Mouse (Mus musculus) kidney, adult 9 months (tissue): ENCODE measurements at regions not wholly inside any gene's neighbourhood (a gene's known extent, or its start where the extent isn't known, plus 50 kb on each side); places are given as distances from the start of the nearest gene placed in this dataset.
"Not testable (repeated sequence)": the region's sequence is repeated elsewhere in the genome, so short reads cannot be mapped to it uniquely, and the experiment has no call there.

Experiments used
- DNase-seq: peaks from one replicate; pipeline ENCODE4 v3.0.0; 2022

GRCm38 (mm10) chr10:117472568-117472930 lies 92.7 kb upstream of the Cpsf6 start:
- DNase-seq, result no peak

- no peak for DNase-seq
Observed at GRCm38 (mm10) chr10:117471818-117472567, 92.2 kb upstream of the Cpsf6 start.

DNA sequence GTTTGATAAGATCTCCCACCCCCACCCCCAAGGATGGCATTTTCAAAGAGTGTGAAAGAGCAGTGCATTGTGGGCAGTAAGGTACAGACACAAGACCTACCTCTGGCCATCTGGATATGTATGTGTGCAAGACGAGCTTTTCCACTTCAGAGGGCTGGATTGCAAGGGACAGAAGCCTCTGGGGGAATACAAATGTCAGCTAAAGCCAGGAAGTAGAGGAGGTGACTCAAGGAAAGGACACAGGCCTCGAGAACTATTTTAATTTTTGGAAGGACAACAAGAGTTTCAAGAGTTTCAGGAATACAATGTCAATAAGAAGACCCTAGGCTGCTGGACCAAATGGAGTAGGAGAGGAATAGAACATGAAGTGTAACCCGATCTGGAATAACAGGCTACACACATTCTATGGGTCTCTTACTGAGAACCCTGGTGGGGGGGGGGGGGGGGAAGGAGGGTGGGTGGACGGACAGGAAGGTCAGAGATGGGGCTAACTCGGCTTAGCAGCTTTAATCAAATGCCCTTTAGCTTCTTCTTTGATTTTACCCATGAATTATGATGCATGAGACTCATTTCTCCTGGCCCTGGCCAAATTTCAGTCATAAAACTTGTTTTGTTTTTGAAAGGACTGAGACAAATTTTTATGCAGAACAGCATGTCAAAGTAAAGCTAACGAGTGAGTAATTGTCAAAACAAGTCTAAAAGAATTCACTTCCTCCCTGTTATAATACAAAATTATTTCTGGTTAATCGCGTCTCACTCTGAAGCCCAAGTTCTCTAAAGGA lies 91.4 kb upstream of the Cpsf6 start:
- DNase-seq, result peak; percentile 52

- DNase-seq, result no peak
Observed at GRCm38 (mm10) chr10:117470481-117470880, 90.7 kb upstream of the Cpsf6 start.

- no peak for DNase-seq
Observed at GRCm38 (mm10) chr10:117469573-117470090, 89.8 kb upstream of the Cpsf6 start.

DNA sequence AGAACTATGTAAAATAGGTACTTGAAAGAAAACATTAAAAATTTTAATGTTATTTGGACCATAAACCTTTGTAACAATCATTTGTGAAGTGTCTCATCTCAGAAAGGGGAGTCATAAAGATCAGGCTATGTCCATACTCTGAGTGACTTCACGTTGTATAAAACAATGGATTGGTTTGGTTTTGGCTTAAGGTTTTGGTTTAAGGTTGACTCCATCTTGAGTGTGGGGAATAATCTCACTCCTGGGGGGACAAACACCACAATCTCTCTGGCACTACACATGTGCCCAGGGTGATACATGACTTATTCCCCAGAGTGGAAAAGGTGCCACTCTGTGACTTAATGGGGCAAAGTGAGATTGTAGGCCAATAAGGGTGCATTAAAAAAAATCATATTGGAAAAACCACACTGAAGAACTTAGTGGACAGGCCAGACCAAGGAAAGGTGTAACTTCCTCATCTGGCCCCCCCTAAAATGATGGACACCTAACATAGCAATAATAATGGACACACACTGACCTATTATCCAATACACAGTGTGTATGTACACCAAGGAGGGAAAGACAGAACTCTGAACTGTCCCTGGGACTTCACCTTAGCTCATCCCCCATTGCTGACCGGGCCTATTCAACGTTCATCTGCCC lies 89.2 kb upstream of the Cpsf6 start:
- no peak for DNase-seq

DNA sequence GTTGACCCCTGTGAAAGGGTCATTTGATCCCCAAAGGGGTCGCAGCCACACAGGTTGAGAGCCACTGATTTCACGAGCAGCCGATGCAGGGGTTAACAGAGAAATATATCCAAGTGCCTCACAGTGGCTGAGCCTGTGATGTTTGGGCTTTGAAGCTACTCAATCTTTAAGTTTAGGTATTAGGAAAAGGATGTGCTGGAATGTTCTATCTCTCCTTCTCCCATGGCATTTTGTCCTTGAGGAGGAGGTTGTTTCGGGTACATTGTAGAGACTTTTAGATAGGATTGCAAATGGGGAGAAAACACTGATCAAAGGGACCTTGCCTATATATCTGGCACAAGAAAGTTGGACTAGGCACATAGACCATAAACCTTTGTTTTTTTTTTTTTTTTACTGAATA lies 88.6 kb upstream of the Cpsf6 start:
- no peak for DNase-seq

DNA sequence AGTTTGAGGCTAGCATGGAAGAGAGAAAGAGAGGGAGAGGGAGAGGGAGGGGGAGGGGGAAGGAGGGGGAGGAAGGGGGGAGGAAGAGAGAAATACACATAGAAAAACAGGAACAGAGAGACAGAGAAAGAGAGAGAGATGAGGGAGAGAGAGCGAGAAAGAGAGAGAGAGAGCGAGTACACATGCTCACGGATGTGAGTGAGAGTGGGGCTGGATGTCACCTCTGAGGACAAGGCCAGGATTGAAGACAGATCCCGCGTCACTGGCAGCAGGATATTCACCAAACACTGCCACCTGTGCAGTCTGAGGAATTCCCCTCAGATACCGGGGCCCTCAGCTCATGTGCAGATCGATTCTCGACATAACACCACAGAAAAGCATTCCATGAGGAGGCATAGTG lies 87.3 kb upstream of the Cpsf6 start:
- no peak for DNase-seq

DNA sequence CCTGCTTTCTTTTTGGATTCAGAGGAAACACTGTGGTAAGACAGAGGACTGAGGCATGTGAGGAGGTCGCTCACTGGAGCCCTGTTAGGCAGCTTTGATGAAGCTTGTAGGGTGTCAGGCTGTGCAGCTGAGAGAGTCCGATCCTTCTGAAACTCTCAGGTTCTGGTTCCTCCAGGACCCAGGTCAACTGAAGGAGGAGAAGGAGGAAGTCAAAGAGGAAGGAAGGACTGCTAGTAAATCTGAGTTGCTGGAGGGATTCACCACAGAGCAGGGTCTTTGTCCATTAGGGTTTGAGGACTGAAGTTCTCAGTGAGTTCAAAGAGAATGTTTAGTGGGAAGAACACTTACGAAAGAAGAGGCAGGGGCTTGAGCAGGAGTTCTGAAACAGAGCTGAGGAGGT lies 86.6 kb upstream of the Cpsf6 start:
- DNase-seq, result no peak

DNA sequence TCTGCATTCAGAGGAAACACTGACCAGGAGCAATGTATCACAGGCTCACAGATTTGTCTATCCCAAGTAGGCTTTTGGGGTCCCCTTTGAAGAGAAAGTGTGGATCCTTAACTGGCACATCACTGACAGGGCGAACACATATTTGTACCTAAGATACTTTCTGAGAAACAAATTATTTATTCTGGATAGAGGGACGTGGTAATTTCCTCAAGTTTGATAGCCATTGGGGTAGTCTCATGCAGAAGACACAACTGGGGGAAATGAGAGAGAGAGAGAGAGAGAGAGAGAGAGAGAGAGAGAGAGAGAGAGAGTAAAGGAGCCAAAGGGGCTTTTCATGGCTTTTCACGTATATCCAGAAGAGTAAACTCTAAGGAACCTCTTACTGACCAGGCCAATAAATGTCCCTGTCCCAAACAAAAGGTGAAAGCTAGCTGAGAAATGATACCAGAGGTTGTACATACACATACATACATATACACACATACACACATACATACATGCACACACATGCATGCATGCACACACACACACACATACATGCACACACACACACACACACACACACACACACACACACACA lies 85.9 kb upstream of the Cpsf6 start:
- no peak for DNase-seq

DNA sequence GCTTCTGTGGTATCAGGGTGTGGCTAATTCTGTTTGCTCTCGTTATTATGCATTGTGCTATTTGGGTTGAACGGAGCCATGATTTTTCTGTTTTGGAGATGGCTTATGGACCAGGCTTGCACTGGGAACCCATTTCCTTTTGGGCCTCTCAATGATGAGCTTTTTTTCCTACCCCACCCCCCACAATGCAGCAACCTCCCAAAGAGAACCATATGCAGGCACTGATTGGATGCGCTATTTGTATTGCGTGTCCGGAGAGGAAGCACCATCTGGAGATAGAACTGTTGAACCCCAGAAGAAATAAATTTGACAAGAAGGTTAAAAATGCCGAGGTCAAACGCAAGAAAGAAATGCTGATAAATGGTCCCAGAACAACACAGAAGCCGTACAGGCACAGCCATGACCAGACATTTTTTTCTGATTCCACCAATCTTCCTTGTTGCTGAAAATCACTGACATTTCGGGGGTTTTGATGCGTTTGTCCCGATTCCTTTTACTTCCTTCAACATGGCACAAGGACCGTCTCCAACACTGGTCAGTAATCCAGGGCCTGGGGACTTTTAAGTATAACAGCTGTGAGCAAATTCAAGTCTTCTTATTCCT lies 85.3 kb upstream of the Cpsf6 start:
- peak; percentile 47 for DNase-seq

- not testable (repeated sequence) for DNase-seq
Observed at GRCm38 (mm10) chr10:117464331-117464730, 84.5 kb upstream of the Cpsf6 start.

DNA sequence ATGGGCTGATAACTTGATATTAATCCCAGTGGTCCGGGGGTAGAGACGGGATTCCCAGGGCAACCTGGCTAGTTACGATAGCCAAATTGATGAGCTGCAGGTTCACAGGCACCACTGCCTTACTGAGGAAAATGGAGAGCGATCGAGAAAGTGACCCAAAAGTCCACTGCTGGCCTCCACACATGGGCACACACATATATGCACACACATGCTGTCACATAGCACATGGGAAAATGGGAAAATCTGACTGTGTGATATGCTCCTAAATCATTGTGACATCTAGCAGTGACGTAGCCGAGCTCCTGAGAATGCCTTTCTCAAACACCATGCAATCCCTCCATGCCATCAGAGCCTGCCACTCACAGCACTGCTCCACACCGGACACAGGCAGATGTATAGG lies 83.8 kb upstream of the Cpsf6 start:
- no peak for DNase-seq

DNA sequence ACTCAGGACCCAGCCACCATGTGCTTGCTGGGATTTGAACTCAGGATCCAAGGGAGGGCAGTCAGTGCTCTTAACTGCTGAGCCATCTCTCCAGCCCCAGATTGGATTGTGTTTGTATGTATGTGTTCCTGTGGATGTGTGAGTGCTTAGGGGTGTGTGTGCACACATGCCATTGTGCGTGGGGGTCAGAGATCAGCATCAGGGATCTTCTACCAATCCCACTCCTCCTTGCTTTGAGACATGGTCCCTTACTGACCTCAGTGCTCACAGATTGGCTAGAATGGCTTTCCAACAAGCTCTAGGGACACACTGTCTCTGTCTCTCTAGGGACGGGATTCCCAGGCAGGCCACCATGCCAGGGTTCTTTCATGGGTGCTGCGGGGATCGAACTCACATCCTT lies 83.1 kb upstream of the Cpsf6 start:
- no peak for DNase-seq

DNA sequence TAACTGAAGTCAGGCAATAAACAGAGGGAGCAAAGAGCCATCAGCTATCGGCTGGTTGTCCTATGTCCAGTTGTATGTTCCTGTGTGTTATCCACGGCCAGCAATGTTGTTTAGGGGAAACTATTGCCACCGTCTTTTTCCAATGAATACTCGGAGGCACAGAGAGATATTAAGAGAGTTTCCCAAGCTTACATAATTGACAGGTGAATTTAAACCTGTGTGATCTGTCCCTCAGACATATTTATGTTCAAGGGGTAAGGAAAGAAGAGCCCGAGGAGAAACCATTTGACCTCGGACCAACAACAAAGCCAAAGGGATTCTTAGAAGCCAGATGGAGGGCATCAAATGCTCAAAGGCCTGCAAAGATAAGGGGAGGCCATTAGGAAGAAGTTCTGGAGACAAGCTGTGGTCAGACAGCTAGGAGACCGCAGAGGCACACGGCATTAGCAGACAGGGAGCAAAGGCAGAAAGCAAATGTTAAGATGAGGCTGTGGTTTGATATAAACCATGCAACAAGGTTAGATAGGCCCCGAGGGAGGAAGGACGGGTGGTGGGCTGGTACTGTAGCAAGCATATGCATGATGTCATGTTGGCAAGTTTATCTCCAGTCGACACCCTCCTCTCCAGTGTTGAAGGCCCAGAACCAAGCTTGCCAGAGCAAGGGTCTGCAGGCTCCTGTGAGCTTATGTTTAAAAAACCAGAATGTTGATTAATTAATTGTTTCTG lies 82.1 kb upstream of the Cpsf6 start:
- DNase-seq, result no peak

DNA sequence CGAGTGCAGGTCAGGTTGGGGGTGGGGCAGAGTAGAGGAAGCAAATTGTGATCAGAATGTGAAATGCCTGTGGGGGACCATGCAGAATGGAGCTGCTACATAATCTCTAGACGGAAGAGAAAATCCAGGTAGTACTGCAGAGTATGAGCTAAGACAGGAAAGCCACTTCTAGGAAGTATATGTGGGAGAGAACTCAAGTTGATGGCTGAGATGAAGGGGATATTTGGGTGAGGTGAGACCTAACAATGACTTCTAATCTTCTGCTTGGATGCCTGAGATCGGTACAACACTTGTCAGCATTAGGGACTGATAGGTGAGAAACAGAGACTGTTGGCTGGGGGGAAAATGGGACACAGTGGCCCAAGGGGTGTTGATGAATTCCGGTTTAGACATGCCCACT lies 81.4 kb upstream of the Cpsf6 start:
- no peak for DNase-seq

GRCm38 (mm10) chr10:117460366-117460730 lies 80.5 kb upstream of the Cpsf6 start:
- DNase-seq, result no peak

GRCm38 (mm10) chr10:117459651-117460365 lies 80.0 kb upstream of the Cpsf6 start:
- no peak for DNase-seq

DNA sequence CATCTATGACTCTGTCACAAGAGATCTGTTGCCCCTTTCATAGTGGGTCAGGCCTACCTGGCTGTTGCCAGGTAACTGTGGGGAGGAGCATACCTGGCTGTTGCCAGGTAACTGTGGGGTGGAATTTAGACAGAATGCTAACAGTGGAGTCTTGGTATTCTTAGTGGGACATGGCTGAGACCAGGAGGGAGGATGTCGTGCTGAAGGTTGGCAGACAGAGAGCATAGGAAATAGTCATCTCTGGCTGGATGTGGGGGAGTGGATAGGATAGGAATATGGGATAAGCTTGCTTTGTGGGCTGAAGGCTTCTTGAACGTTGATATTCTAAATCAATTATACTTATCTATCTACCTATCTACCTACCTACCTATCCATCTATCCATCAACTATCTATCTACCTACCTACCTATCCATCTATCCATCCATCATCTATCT lies 79.2 kb upstream of the Cpsf6 start:
- DNase-seq, result no peak

DNA sequence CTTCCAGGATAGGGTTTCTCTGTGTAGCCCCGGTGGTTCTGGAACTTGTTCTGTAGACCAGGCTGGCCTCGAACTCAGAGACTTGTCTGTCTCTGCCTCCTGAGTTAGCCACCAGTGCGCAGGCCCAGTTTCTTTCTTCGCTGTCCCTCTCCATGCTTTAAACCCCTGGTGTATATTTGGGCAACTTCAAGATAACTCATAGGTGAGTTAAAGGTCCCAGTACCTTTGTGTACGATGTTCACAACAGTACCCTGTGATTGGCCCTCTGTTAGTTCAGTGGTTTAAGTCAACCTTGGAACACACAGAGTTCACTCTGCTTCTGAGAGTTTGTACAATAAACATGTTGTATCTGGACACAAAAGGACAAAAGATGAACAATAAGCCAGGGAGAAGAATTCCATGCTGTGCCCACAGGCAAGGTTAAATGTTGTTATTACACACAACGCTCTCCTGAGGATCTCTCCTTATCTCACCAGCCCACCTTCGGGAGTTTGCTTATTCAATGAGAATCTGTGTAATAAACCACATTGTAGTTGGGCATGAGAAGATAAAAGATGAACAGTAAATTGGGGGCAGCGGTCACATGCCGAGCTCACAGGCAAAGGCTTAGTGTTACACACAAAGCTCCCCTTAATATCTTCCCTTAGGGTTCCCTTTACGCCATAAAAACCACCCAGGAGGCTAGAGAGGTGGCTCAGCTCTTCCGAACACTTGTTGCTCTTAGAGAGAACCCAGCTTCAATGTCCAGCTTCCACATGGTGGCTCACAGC lies 78.6 kb upstream of the Cpsf6 start:
- DNase-seq, result no peak

- no peak for DNase-seq
Observed at GRCm38 (mm10) chr10:117457701-117457950, 77.8 kb upstream of the Cpsf6 start.
